Mouse (Mus musculus) brain, embryonic 14.5 days (tissue): ENCODE results near the gene Ap4e1. TPM values are rescaled to one million over a fixed set of nuclear protein-coding genes. Genes with fewer than 3 reads are reported as not detected.
"Not testable (repeated sequence)": the region's sequence is repeated elsewhere in the genome, so short reads cannot be mapped to it uniquely, and the experiment has no call there.

ENCODE experiments used
- DNase-seq: peaks from one replicate; pipeline ENCODE4 v3.0.0-alpha.2; 2011; ENCODE audit warnings: low read depth
- CTCF ChIP-seq: fragments of 200-500 bp; IDR thresholded peaks from 2 replicates; pipeline ENCODE4 v1.5.1; 2012; ENCODE audit warnings: inconsistent platforms, mild to moderate bottlenecking, moderate library complexity, borderline replicate concordance; ENCODE audit not compliant: insufficient read depth, insufficient read length; ENCODE audit errors: extremely low read depth
- POLR2A ChIP-seq: fragments of 200-500 bp; IDR thresholded peaks from 2 replicates; pipeline ENCODE4 v1.6.1; 2012; ENCODE audit warnings: mild to moderate bottlenecking, inconsistent platforms, borderline replicate concordance; ENCODE audit not compliant: poor library complexity, insufficient read depth, insufficient read length, severe bottlenecking; ENCODE audit errors: extremely low read depth
- polyA plus RNA-seq: library from polyadenylated mRNA; depleted of rRNA; stranded (reverse); fragments of >200 nt; gene quantifications from 2 replicates; pipeline ENCODE4 v1.2.3, GENCODE M21; 2012

Gene Ap4e1
- polyA plus RNA-seq, 1 experiment, result 12.4 TPM

DNA sequence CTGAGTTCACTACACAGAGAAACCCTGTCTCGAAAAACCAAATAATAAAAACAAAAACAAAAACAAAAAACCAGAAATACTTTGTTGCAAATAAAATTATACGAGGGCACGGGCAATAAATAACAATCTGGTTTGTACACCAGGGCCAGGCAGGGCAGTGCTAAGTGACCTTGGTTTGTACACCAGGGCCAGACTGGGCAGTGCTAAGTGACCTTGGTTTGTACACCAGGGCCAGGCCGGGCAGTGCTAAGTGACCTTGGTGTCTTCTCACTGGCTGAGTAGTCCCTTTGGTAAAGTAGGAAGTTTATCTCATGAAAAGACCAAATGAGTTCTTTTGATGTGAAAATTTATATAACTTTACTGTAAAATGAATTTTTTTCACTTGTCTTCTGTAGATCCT, 28.8 kb downstream of the Ap4e1 start:
- no peak for DNase-seq
- TF ChIP-seq CTCF (no peak), POLR2A (no peak)

DNA sequence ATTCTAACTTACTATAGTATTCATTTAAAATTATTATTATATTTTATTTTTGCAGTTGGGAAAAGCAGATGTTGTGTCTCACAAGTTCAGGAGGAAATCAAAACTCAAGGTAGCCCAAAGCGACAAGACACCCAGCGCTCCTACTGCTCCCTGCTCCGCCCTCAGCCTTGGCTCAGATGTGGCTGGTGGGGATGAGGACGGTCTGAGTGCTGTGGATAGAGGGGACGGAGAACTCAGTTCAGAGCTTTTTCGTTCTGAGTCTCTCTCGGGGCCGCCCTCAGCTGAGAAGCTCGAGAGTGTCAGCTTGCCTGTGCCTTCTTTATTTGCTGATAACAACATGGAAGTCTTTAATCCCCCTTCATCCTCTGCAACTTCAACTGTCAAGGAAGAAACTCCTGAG, 53.0 kb downstream of the Ap4e1 start:
- no peak for DNase-seq
- no peak for TF ChIP-seq CTCF
- TF ChIP-seq POLR2A, result no peak

DNA sequence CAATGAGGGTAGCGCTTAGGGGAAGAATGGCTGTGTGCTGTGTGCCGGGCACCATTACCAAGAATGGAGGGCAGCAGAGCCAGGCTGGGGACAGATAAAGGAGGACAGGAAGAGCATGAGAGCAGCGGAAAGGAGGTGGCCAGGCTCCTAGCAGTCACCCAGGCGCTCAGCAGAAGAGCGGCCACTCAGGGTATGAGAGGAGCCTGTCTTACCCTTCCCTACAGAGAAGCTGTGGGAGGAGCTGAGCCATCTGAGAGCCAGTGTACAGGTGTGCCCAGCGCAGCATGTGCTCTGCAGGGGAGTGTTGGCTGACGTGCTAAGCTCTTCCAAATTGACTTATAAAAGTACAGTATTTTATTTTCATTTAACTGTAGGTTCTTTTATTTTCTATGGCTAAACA, 60.3 kb downstream of the Ap4e1 start:
- DNase-seq, result no peak
- TF ChIP-seq CTCF (no peak), POLR2A (no peak)

DNA sequence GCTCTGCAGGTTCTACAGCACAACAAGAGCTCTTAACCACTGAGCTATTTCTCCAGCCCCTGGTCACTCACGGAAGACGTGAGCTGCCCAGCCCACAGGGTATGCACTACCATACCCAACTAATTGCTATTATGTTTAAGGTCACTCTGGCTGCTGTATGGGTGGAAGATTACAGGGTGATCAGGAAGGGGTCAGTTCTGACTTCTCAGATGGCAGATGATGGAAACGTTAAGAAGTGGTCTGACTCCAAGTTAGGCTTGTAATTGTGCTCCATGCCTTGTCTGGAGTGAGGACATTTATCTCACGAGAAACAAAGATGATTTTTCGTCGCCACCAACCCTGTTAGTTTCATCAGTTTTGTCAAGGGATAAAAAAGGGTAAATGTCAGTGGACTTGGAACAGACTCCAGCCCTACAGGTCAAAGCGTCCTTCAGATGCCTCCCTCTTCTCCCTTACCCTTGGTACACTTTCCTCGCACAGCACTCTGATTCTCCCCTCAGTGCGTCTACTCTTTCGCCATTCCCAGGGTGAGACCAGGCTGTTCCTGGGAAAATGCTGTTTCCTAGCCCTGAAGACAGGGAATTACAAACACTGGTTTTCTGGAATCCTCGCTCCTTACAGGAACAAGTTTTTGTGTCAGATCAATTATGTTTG, 61.4 kb downstream of the Ap4e1 start:
- no peak for DNase-seq

DNA sequence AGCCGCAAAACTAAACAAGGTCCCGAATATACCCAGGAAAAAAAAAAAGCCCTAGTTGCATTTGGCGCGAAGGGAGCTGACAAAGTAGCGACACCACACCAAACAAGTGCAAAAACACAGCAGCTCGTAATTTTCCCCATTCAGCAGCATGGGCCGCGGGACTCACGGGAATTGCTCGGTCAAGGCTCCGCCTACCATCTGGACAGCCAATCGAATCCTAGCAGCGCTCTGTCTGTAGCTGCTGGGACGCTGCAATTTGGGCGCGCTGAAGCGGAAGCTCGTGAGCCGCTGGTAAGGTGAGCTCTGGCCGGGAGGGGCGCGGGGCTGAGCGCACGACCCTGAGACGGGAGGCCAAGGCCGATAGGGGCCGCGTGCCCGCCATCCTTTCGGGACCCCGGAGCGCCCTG, 61.9 kb downstream of the Ap4e1 start, which contains the start of gene Blvra:
Blvra (plus strand) TSS at position 231 of the 407 bp plus-strand sequence.
- DNase-seq, result peak; percentile 97
- TF ChIP-seq CTCF (0 out of 2 replicates have a peak, but pooled peaks have one; percentile 8), POLR2A (peak; percentile 57; the same call in 1 of the 2 replicates)

More for the DNA sequence above, 61.4 kb downstream of the Ap4e1 start:
- TF ChIP-seq CTCF, result no peak
- TF ChIP-seq POLR2A, result no peak

DNA sequence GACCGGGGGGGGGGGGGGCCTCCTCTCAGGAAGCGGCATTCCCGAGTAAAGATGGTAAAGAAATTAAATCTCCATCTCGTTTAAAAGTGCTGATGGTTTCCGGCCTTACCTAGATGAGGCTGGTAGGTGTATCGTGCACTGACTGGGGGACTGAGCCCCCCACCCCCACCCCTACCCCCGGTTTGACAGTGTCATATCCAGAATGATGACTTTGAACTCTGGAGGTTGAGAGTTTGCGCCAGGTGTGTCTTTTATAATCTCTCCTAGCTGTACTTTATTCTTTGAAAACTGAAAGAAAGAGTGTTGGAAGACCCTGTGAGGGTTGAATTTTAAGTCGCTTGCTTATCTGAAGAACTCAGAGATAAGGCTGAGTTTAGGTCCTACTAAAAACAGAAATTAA, 62.4 kb downstream of the Ap4e1 start:
- TF ChIP-seq CTCF (no peak), POLR2A (no peak)
- DNase-seq, result peak; percentile 1

DNA sequence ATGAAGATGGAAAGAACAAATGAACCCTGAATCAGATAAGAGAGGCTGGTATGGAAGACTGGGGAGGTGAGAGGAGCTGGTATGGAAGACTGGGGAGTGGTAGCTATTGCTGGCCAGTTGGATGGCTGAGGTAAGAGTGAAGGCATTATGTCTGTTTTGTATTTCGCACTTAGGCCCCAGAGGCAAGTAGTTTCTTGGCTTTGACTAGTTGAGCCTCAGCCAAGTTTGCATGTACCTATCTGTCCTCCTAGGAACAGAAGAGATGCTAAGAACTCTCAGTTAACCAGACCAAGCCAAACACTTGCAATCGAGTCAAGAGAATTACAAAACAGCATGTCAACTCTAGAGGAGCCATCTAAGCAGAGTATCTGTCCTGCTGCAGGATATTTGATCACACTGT, 65.6 kb downstream of the Ap4e1 start:
- DNase-seq, result no peak
- TF ChIP-seq CTCF (no peak), POLR2A (no peak)

DNA sequence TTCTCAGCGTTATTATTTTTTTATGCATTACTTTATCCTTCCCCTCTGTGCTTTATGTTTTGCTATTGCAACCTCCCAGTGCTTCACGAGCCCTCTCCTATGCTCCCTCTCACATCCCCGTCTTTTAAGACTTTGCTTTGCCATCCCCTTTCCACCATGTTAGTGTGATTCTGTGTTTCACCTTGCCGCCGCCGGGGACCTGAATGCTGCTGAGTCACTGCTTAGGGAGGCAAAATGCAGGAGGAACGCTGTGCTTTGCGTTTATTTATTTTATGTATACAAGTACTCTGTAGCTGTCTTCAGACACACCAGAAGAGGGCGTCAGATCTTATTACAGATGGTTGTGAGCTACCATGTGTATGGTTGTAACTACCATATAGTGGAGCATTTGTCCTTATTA, 69.1 kb downstream of the Ap4e1 start:
- DNase-seq, result no peak
- TF ChIP-seq CTCF (no peak), POLR2A (no peak)

DNA sequence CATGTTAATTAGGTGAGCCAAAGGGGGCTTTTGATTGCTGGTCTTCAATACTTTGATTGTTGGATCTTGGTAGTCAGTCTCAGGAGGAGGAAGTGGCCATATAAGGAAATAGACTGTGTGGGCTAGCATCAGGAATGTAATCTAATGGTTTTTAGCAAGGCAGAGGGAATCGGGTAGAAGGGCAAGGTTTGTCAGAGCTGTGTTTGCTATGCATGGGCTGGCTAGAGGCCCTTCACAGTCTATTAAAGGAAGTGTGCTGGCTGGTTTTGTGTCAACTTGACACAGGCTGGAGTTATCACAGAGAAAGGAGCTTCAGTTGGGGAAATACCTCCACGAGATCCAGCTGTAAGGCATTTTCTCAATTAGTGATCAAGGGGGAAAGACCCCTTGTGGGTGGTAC, 70.5 kb downstream of the Ap4e1 start:
- not testable (repeated sequence) for DNase-seq

DNA sequence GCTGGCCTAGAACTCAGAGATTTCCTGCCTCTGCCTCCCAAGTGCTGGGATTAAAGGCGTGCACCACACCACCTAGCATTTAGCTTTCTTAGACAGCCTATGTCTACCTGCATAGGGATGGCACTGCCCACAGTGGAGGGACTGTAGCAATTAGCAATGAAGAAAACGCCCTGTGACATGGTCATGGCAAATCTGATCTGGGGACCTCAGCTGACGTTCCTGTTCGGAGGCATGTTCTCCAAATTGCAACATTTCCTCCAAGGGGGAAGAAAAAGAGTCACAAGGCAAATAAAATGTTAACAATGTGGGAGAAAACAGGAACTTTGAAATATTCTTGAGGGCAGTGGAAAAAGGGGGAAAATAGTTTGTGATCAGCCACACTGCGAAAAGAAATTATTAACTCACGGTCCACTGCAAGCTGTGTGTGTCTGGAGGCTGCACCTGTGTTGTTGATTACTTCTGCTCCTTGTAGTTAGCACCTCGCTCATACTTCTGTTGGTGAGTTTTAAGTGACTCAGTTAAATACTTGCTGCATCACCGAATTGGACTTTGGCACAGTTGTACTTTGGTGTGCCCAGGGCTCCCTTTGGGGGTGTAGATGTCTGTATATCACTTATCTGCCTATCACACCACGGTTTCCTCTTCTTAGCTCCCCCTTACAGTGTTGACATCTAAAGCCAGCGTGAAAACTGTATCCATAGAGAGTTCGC, 71.5 kb downstream of the Ap4e1 start:
- no peak for TF ChIP-seq POLR2A
- no peak for TF ChIP-seq CTCF
- no peak for DNase-seq

DNA sequence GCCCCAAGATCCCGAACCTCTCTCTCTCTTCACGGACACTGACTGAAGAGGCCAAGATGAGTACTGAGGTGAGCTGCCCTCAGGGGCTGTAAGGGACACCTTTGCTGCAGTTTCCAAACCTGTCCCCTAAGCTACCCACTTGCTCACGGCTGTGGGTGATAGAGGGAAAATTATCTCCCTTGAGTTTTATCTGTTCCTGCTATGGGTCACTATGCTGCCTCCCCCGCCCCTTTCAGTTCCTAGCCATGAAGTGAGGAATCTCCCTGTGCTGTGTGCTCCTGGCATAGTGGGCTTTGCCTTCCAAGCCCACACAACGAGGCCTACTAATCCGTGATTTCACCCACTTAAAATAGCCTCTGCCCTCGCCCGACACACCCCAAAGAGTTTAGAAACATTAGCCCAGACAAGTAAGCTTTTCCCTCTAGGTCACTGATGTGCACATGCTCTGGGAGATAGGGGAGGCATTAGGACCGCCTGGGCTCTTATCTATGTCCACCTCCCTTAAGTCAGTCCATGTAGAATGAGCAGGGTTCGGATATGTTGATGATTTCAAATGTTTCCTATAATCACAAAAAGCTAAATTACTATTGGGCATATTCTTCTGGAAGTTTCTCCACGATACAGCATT, 72.2 kb downstream of the Ap4e1 start:
- DNase-seq, result no peak
- TF ChIP-seq POLR2A (no peak), CTCF (no peak)

DNA sequence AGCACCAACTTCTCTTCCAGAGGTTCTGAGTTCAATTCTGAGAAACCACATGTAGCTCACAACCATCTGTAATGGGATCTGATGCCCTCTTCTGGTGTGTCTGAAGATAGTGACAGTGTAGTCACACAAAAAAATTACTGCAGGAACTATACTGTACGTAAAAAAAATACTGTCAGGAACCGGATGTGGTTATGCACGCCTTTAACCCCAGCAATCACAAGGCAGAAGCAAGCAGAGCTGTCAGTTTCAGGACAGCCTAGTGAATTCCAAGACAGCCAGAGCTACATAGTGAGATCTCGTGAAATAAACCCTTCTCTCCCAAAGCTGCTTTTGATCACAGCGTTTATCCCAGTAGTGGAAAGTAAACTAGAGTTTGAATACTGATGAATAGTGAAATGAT, 77.7 kb downstream of the Ap4e1 start:
- no peak for DNase-seq
- no peak for TF ChIP-seq CTCF
- no peak for TF ChIP-seq POLR2A

DNA sequence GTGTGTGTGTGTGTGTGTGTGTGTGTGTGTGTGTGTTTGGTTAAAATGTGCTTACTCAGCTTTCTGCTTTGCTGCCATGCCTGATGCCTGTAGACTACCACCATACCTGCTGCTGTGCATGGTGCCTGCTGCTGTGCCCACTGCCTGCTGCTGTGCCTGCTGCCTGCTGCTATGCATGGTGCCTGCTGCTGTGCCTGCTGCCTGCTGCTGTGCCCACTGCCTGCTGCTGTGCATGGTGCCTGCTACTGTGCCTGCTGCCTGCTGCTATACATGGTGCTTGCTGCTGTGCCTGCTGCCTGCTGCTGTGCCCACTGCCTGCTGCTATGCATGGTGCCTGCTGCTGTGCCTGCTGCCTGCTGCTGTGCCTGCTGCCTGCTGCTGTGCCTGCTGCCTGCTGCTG, 81.6 kb downstream of the Ap4e1 start:
- DNase-seq, result not testable (repeated sequence)

DNA sequence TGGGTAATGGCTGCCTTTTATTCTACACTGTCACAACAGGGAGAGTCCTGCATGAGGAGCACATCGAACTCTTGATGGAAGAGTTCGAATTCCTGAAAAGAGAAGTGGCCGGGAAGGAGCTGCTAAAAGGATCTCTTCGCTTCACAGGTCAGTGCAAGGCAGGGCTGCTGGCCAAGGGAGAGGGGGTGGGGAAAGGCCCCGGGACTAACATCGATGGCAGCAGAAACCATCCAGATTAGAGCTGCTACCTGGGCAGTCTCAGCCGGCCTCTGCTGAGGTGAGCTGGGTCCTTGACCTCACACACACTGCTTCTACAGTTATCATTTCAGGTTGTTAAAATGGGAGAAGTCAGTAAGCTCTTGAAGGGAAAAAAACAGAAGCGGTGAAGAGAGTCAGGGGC, 83.5 kb downstream of the Ap4e1 start:
- DNase-seq, result no peak
- TF ChIP-seq CTCF, result no peak
- TF ChIP-seq POLR2A, result no peak
